Mouse (Mus musculus): ENCODE results near the gene Wdr59. TPM values are rescaled to one million over a fixed set of nuclear protein-coding genes. Genes with fewer than 3 reads are reported as not detected.

Wdr59 gene
- polyA plus RNA-seq, 1 experiment from 2014 or later = 6.7 TPM

DNA sequence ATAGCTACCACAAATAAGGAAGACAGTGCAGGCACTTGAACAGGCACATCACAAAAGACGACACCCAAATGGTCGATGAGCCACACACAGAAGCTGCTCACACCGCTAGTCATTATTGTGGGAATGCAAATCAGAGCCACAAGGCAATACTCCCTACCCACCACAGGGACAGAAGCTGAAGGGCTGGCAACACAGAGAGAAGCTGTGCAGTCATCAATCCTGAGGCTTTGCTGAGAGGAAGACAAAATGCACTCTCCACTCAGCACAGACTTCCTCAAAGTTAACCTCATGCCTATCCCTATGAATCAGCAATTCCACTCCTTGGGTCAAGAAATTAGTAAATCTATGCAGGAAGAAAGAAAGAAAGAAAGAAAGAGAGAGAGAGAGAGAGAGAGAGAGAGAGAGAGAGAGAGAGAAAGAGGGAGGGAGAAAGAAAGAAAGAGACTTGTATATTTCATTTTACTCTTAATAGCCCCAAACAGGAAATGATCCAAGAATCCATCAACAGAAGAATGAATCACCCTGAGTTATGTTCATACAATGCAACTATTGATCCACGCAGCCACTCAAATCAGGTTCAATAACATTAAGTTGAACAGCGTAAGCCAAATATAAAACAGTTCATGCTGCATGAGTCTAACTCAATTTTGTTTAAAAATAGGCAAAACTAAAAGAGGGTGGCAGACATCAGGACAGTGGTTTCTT lies 44.0 kb downstream of the Wdr59 start:
- WGBS = 84% methylated on average over 5 of the region's 5 CpGs
- H3K4me2 ChIP-seq (replicated peaks) = no peak overlapping the region

GRCm38 (mm10) chr8:111471526-111472081 lies 50.3 kb downstream of the Wdr59 start:
- peaks cover 27% of the 10 kb centered on the region for H3K4me1 ChIP-seq (replicated peaks)
- H3K4me2 ChIP-seq (replicated peaks) = no peak overlapping the region
- no peaks in the 10 kb centered on the region for H3K27me3 ChIP-seq
- H3K9me3 ChIP-seq = no peaks in the 10 kb centered on the region
- no peak overlapping the region for H3K4me3 ChIP-seq (replicated peaks)
- WGBS = 74% methylated on average over 12 of the region's 12 CpGs
- peaks cover 8% of the 10 kb centered on the region; the same call in 1 of the 2 replicates for H3K36me3 ChIP-seq
- H3K27ac ChIP-seq = no peak overlapping the region
- H3K9ac ChIP-seq (replicated peaks) = no peak overlapping the region
- no peak for ATAC-seq

More for the DNA sequence above, 44.0 kb downstream of the Wdr59 start:
- Histone ChIP-seq H3K27me3 (no peaks in the 10 kb centered on the region), H3K4me3 (replicated peaks) (no peak overlapping the region), H3K9ac (replicated peaks) (no peak overlapping the region), H3K36me3 (peaks cover 46% of the 10 kb centered on the region), H3K9me3 (no peaks in the 10 kb centered on the region), H3K4me1 (replicated peaks) (no peaks in the 10 kb centered on the region), H3K27ac (no peak overlapping the region)
- ATAC-seq = no peak

DNA sequence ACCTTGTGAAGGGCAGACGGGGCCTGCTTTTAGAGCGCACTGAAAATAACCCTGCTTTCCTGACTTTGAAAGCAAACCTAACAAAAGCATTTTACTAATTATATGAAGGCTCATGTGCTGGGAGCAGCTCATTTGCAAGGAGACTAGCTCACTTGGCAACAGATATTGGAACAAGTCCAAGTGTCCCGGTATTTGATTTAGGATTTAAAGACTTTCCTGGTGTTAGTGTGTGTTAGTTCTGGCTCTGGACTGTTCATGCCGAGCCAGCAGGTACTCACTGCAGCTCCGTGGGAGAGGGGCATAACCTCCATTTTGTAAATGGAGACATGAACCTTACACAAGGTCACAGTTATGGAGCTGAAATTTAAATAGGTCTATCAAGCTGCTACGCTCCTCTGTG lies 52.9 kb downstream of the Wdr59 start:
- peak; percentile 53; the same call in 1 of the 2 replicates for ATAC-seq
- H3K4me2 ChIP-seq (replicated peaks) = no peak overlapping the region

DNA sequence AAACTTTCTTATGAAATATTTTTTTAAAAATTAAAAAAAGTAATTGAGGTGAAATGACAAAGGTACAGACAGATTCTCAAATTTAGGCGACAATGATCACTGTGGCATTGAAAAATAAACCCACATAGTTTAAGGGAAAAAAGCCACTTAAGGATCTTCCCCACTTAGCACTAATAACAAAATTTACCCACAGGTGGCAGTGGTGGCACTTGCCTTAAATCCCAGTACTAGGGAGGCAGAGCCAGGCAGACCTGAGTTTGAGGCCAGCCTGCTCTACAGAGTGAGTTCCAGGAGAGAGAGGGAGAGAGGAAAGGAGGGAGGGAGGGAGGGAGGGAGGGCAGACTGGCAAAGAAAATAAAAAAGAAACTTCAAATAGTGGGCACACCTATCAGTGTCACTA lies 56.6 kb downstream of the Wdr59 start:
- no peak overlapping the region for H3K27ac ChIP-seq
- no peak for ATAC-seq
- H3K4me2 ChIP-seq (replicated peaks) = no peak overlapping the region
- peaks cover 24% of the 10 kb centered on the region for H3K4me1 ChIP-seq (replicated peaks)
- H3K9ac ChIP-seq (replicated peaks) = no peak overlapping the region
- H3K4me3 ChIP-seq (replicated peaks) = no peak overlapping the region
- H3K9me3 ChIP-seq = no peaks in the 10 kb centered on the region
- H3K36me3 ChIP-seq = peaks cover 26% of the 10 kb centered on the region; the same call in 1 of the 2 replicates
- WGBS = 92% methylated on average over 1 of the region's 1 CpGs
- no peaks in the 10 kb centered on the region for H3K27me3 ChIP-seq

More for the DNA sequence above, 52.9 kb downstream of the Wdr59 start:
- H3K4me1 ChIP-seq (replicated peaks) = peaks cover 27% of the 10 kb centered on the region
- H3K4me3 ChIP-seq (replicated peaks) = no peak overlapping the region
- peaks cover 9% of the 10 kb centered on the region for H3K36me3 ChIP-seq
- H3K9ac ChIP-seq (replicated peaks) = no peak overlapping the region
- H3K9me3 ChIP-seq = no peaks in the 10 kb centered on the region
- WGBS = 46% methylated on average over 6 of the region's 6 CpGs
- H3K27ac ChIP-seq = peak overlapping the region; percentile 36; the same call in 1 of the 2 replicates
- no peaks in the 10 kb centered on the region for H3K27me3 ChIP-seq

GRCm38 (mm10) chr8:111464526-111464925 lies 57.4 kb downstream of the Wdr59 start:
- no peaks in the 10 kb centered on the region for H3K27me3 ChIP-seq
- no peak for ATAC-seq
- peaks cover 18% of the 10 kb centered on the region for H3K4me1 ChIP-seq (replicated peaks)
- H3K4me2 ChIP-seq (replicated peaks) = no peak overlapping the region
- H3K9ac ChIP-seq (replicated peaks) = no peak overlapping the region
- peaks cover 29% of the 10 kb centered on the region; the same call in 1 of the 2 replicates for H3K36me3 ChIP-seq
- no peaks in the 10 kb centered on the region for H3K9me3 ChIP-seq
- 86% methylated on average over 4 of the region's 4 CpGs for WGBS
- H3K27ac ChIP-seq = no peak overlapping the region
- H3K4me3 ChIP-seq (replicated peaks) = no peak overlapping the region

DNA sequence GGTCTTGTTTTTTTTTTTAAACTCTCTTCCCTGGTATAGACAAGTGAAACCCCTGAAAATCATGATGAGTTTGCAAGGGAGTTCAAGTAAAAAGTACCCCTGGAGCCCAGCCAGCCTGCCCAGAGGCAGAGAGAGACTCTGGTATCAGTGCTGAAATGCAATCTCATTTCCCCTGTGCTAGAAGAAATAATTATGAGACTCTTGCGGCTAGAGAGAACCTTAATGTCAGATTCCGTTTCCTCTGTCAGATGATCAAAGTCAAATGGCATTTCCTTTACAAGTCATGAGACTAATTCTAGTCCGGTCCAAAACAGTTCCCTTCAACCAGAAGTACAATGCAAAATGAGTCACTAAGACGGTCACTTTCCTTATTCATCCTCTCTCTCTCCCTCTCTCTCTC lies 72.2 kb downstream of the Wdr59 start:
- Histone ChIP-seq H3K4me2 (replicated peaks) (no peak overlapping the region), H3K27ac (no peak overlapping the region), H3K4me3 (replicated peaks) (no peak overlapping the region), H3K4me1 (replicated peaks) (no peaks in the 10 kb centered on the region), H3K9me3 (no peaks in the 10 kb centered on the region), H3K27me3 (no peaks in the 10 kb centered on the region), H3K9ac (replicated peaks) (no peak overlapping the region), H3K36me3 (peaks cover 28% of the 10 kb centered on the region)
- 80% methylated on average over 4 of the region's 4 CpGs for WGBS
- ATAC-seq = no peak

DNA sequence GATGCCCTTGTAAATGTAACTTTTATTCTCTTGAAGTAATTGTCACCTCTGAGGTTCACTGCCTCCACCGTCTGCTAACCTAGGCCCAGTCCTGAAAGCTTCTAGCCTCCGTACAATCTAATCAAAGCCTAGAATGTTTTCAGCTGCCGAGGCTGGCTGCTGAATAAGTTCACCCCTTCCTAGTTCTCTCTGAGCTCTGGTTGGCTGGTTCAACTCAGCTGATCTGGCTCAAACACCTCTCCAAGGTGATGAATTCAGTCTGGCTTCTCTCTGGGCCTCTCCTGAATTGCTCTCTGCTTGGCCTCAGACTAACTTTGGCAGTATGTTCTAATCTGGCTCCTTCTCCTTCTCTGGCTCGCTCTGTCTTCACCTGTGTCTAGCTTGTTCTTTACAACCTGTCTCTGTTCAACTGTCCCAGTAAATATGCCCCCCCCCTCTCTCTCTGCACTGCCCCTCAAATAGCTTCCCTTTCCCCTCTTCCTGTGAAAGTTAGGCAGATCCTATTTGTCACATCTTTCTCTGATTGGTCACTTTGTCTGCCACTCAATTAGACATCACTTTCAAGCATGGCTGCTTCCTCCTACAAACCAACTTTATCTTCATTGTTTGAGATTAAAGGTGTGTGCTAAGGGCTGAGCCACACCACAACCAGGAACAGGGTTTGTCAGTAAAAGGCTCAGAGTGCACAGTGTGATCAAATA lies 75.8 kb downstream of the Wdr59 start:
- no peak overlapping the region for H3K4me3 ChIP-seq (replicated peaks)
- 78% methylated on average over 4 of the region's 4 CpGs for WGBS
- H3K9me3 ChIP-seq = no peaks in the 10 kb centered on the region
- ATAC-seq = no peak
- H3K27me3 ChIP-seq = no peaks in the 10 kb centered on the region
- H3K27ac ChIP-seq = no peak overlapping the region
- H3K9ac ChIP-seq (replicated peaks) = no peak overlapping the region
- peaks cover 24% of the 10 kb centered on the region for H3K36me3 ChIP-seq
- no peak overlapping the region for H3K4me2 ChIP-seq (replicated peaks)
- no peaks in the 10 kb centered on the region for H3K4me1 ChIP-seq (replicated peaks)

- 89% methylated on average over 18 of the region's 18 CpGs for WGBS
- Histone ChIP-seq H3K27me3 (no peaks in the 10 kb centered on the region), H3K9ac (replicated peaks) (no peak overlapping the region), H3K4me2 (replicated peaks) (no peak overlapping the region), H3K36me3 (peaks cover 19% of the 10 kb centered on the region), H3K27ac (no peak overlapping the region), H3K4me3 (replicated peaks) (no peak overlapping the region), H3K4me1 (replicated peaks) (no peaks in the 10 kb centered on the region), H3K9me3 (no peaks in the 10 kb centered on the region)
- ATAC-seq = no peak
These were observed 76.3 kb downstream of the Wdr59 start for GRCm38 (mm10) chr8:111445558-111445957.

GRCm38 (mm10) chr8:111444245-111444644 lies 77.6 kb downstream of the Wdr59 start:
- WGBS = 89% methylated on average over 4 of the region's 4 CpGs
- Histone ChIP-seq H3K9ac (replicated peaks) (no peak overlapping the region), H3K36me3 (peaks cover 8% of the 10 kb centered on the region), H3K27me3 (no peaks in the 10 kb centered on the region), H3K4me1 (replicated peaks) (no peaks in the 10 kb centered on the region), H3K27ac (no peak overlapping the region), H3K4me3 (replicated peaks) (no peak overlapping the region), H3K9me3 (no peaks in the 10 kb centered on the region), H3K4me2 (replicated peaks) (no peak overlapping the region)
- no peak for ATAC-seq

DNA sequence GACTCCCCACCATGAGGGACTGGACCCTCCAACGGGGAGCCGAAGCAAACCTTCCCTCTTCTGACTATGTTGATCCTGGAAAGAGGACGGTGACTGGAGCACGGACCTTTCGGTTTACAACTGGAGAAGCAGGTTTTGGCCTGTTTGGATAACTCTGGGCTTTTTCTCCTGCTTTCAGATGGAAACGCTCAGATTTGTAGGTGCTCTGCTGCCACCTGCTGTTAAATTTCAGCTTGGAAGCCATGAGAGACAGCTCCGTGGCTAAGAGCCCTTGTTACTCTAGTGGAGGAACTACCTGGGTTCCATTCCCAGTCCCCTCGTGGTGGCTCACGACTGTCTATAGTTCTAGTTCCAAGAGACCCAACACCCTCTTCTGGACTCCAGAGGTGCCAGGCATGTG lies 82.7 kb downstream of the Wdr59 start:
- H3K4me2 ChIP-seq (replicated peaks) = no peak overlapping the region
- no peak overlapping the region for H3K9ac ChIP-seq (replicated peaks)
- 0 out of 2 replicates have a peak, but pooled peaks have one; percentile 43 for ATAC-seq
- no peaks in the 10 kb centered on the region for H3K27me3 ChIP-seq
- H3K9me3 ChIP-seq = no peaks in the 10 kb centered on the region
- no peak overlapping the region for H3K27ac ChIP-seq
- H3K4me1 ChIP-seq (replicated peaks) = no peaks in the 10 kb centered on the region
- H3K4me3 ChIP-seq (replicated peaks) = no peak overlapping the region
- no peaks in the 10 kb centered on the region for H3K36me3 ChIP-seq
- 32% methylated on average over 9 of the region's 9 CpGs for WGBS

GRCm38 (mm10) chr8:111435071-111435828 lies 86.6 kb downstream of the Wdr59 start:
- Histone ChIP-seq H3K36me3 (no peaks in the 10 kb centered on the region), H3K27ac (no peak overlapping the region), H3K4me3 (replicated peaks) (no peak overlapping the region), H3K4me1 (replicated peaks) (no peaks in the 10 kb centered on the region), H3K4me2 (replicated peaks) (no peak overlapping the region), H3K9ac (replicated peaks) (no peak overlapping the region), H3K9me3 (no peaks in the 10 kb centered on the region), H3K27me3 (no peaks in the 10 kb centered on the region)
- WGBS = 74% methylated on average over 11 of the region's 11 CpGs
- ATAC-seq = no peak

GRCm38 (mm10) chr8:111424646-111425045 lies 97.2 kb downstream of the Wdr59 start:
- H3K9ac ChIP-seq (replicated peaks) = no peak overlapping the region
- no peaks in the 10 kb centered on the region for H3K27me3 ChIP-seq
- WGBS = 90% methylated on average over 9 of the region's 9 CpGs

More at GRCm38 (mm10) chr8:111424646-111425045, 97.2 kb downstream of the Wdr59 start:
- Histone ChIP-seq H3K27ac (no peak overlapping the region), H3K4me2 (replicated peaks) (no peak overlapping the region), H3K36me3 (no peaks in the 10 kb centered on the region), H3K4me1 (replicated peaks) (no peaks in the 10 kb centered on the region), H3K4me3 (replicated peaks) (no peak overlapping the region), H3K9me3 (no peaks in the 10 kb centered on the region)
- ATAC-seq = no peak
